In genomic region chr5:90033103-90033502, GRCm38 (mm10) we compare ENCODE assay signal across 10 mouse cellular contexts.
DNase-seq lines count a peak whose midpoint lies in the region; TF ChIP-seq lines count a peak whose summit lies in the region.
"Had no signal": no experiment of that assay in that cellular context is flagged by ENCODE, and none has a peak within 500 bp of the region (broad histone marks: within the 10 kb centered on the region; RNA-seq: fewer than 3 reads in every experiment).

No protein-coding gene starts in this region.

- no peak overlapping the region for H3K9ac ChIP-seq in heart, adult 2 months (ENCODE audit: low read depth, low read length)

- no peak overlapping the region for H3K4me3 ChIP-seq in heart, adult 2 months

- intact Hi-C loops in heart, adult 2 months (cut with DNase I) = loop anchor here (5.0 kb wide), 1 partner anchor 51 kb away; no protein-coding TSS in a partner anchor

- H3K4me1 ChIP-seq in heart, adult 2 months (ENCODE audit: control insufficient read depth, insufficient read depth, low read length) = no peaks in the 10 kb centered on the region; the same call in 1 of the 2 replicates

- TF ChIP-seq CTCF in heart, adult 2 months (IDR thresholded peaks at IDR 0.05) = peak; percentile 16; the same call in 1 of the 2 replicates
- no peak for TF ChIP-seq CTCF in brain, embryonic 14.5 days (IDR thresholded peaks at IDR 0.05; ENCODE audit: borderline replicate concordance, extremely low read depth, insufficient read depth, insufficient read length)

- TF ChIP-seq EP300 in heart, adult 2 months (IDR thresholded peaks at IDR 0.05; ENCODE audit: insufficient read depth, low read depth, low read length) = no peak

- TF ChIP-seq POLR2A in heart, adult 2 months (IDR thresholded peaks at IDR 0.05; ENCODE audit: insufficient read depth, low read depth, low read length) = no peak
- no peak for TF ChIP-seq POLR2A in brain, embryonic 14.5 days (IDR thresholded peaks at IDR 0.05; ENCODE audit: borderline replicate concordance, extremely low read depth, insufficient read depth, insufficient read length, poor library complexity, severe bottlenecking)

- H3K27me3 ChIP-seq in heart, adult 2 months (ENCODE audit: control insufficient read depth, insufficient read depth, low read length) = no peaks in the 10 kb centered on the region

- peak; percentile 39 to 50 for DNase-seq in heart, adult 2 months
- no peak for DNase-seq in heart, postnatal 4 days
- peak; percentile 88 for DNase-seq in brain, embryonic 14.5 days (ENCODE audit: low read depth)
- peak; percentile 16 to 21 for DNase-seq in cerebellum, postnatal 25 days
- DNase-seq in layer of hippocampus, postnatal 14 days (ENCODE audit: low spot score in 2 of 2) = peak; percentile 74 to 93
- no peak for DNase-seq in spleen, postnatal 14 days (ENCODE audit: low spot score in 2 of 2)
- DNase-seq in thymus, adult 18-20 months = no peak
- no peak for DNase-seq in adrenal gland, adult 18-20 months (ENCODE audit: low spot score in 2 of 2)
- DNase-seq: gastrocnemius, postnatal 10 days; thymus, postnatal 4 days had no signal

- no peaks in the 10 kb centered on the region for H3K79me2 ChIP-seq in heart, adult 2 months (replicated peaks; ENCODE audit: control insufficient read depth, insufficient read depth, low read length)

- peak overlapping the region; percentile 20; the same call in 1 of the 2 replicates for H3K27ac ChIP-seq in heart, adult 2 months

- H3K36me3 ChIP-seq in heart, adult 2 months (ENCODE audit: control insufficient read depth, insufficient read depth, low read length) = no peaks in the 10 kb centered on the region

- WGBS in heart, adult 2 months = 51% methylated on average over 5 of the region's 5 CpGs

Comparison
In these comparisons a context has a peak if more than half of its experiments do, and no peak if none do; other contexts are left out.
1. DNase-seq: peak in heart, adult 2 months (2 of 2), brain, embryonic 14.5 days (single experiment), cerebellum, postnatal 25 days (2 of 2) and layer of hippocampus, postnatal 14 days (2 of 2); none in heart, postnatal 4 days (single experiment), spleen, postnatal 14 days (0 of 2), thymus, adult 18-20 months (0 of 2) and adrenal gland, adult 18-20 months (0 of 2).